Mouse (Mus musculus) spleen, adult 2 months (tissue): Measurements from ENCODE around the gene Rasal2. TPM values are rescaled to one million over a fixed set of nuclear protein-coding genes. Genes with fewer than 3 reads are reported as not detected.

Source experiments
- DNase-seq, 2 experiments: peaks; one replicate each; pipeline versions ENCODE4 v3.0.0 to v3.0.0-alpha.2; 2012 to 2021; ENCODE audit warnings: low spot score in 2 of 2, low read depth in 1 of 2
- H3K27ac ChIP-seq: fragments of 200-500 bp; 2 replicates; pipeline ENCODE4 v1.5.1; 2012; ENCODE audit warnings: low read length, inconsistent platforms; ENCODE audit not compliant: insufficient read depth
- H3K27me3 ChIP-seq: fragments of 200-500 bp; 2 replicates; pipeline ENCODE4 v1.6.1; 2012; ENCODE audit warnings: mild to moderate bottlenecking, moderate library complexity, low read length, inconsistent platforms; ENCODE audit not compliant: control insufficient read depth, insufficient read depth
- H3K36me3 ChIP-seq: fragments of 200-500 bp; 2 replicates; pipeline ENCODE4 v1.6.1; 2012; ENCODE audit warnings: mild to moderate bottlenecking, low read length, inconsistent platforms; ENCODE audit not compliant: control insufficient read depth, insufficient read depth
- H3K4me1 ChIP-seq: fragments of 200-500 bp; 2 replicates; pipeline ENCODE4 v1.6.1; 2011; ENCODE audit warnings: inconsistent platforms; ENCODE audit not compliant: control insufficient read depth, insufficient read depth, insufficient read length
- H3K4me3 ChIP-seq: fragments of 200-500 bp; 2 replicates; pipeline ENCODE4 v1.5.1; 2011; ENCODE audit warnings: mild to moderate bottlenecking, inconsistent platforms; ENCODE audit not compliant: insufficient read depth, insufficient read length; ENCODE audit errors: extremely low read depth
- CTCF ChIP-seq: fragments of 200-500 bp; IDR thresholded peaks from 2 replicates; pipeline ENCODE4 v1.5.1; 2011; ENCODE audit warnings: mild to moderate bottlenecking, inconsistent platforms; ENCODE audit not compliant: insufficient read depth, insufficient read length, insufficient replicate concordance; ENCODE audit errors: extremely low read depth
- POLR2A ChIP-seq: fragments of 200-500 bp; IDR thresholded peaks from 2 replicates; pipeline ENCODE4 v1.6.1; 2011; ENCODE audit warnings: low read depth, low read length, inconsistent platforms
- WGBS: fragments of 180-500 bp; shearing (Covaris S2); methylation state at CpG from one replicate; pipeline ENCODE4 v1.1.7; 2018; 5-methylcytosine and 5-hydroxymethylcytosine counted together
- polyA plus RNA-seq: library from polyadenylated mRNA; depleted of rRNA; stranded (reverse); fragments of >200 nt; gene quantifications from 2 replicates; pipeline ENCODE4 v1.2.3, GENCODE M21; 2012

The Rasal2 gene
- polyA plus RNA-seq, 1 experiment, result 1.1 TPM

DNA sequence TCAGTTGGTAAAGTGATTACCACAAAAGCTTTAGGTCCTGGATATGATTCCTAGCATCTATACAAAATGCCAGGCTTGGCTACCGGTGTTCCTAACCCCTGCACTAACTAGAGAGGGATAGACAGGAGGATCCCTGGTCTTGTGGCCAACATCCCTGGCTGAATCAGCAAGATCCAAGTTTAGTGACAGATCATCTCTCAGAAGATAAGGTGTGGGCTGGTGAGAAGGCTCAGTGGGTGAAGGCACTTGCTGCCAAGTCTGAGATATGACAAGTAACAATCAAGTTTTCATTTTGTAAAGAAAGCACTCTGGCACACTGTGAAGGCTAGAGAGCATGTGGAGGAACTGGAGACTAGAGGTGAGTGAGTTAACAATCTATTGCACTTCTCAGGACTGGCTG is 191.9 kb downstream of the Rasal2 start:
- Histone ChIP-seq H3K27ac (no peak overlapping the region), H3K36me3 (no peaks in the 10 kb centered on the region), H3K4me1 (no peaks in the 10 kb centered on the region), H3K27me3 (no peaks in the 10 kb centered on the region), H3K4me3 (no peak overlapping the region)
- 88% methylated on average over 1 of the region's 1 CpGs for WGBS
- no peak for DNase-seq
- TF ChIP-seq CTCF (no peak), POLR2A (no peak)

DNA sequence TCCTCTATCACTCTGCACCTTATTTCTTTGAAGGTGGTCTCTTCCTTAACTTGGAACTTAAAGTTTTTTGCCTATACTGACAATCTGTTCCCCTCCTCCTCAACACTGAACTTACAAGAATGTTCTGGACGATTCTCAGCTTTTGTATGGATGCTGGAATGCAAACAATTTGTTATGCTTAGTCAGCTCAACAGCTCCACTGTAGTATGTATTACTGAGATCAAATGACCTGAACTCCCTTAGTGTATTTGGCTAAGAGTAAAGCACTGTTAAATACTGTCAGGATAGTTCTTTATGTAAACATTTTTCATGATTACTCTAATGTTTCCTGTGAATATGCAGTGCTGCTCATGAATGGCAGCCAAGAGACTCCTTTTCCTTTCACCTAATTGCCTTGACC is 203.6 kb downstream of the Rasal2 start:
- Histone ChIP-seq H3K36me3 (no peaks in the 10 kb centered on the region), H3K27ac (no peak overlapping the region), H3K4me1 (no peaks in the 10 kb centered on the region), H3K4me3 (no peak overlapping the region), H3K27me3 (no peaks in the 10 kb centered on the region)
- 54% methylated on average over 1 of the region's 1 CpGs for WGBS
- DNase-seq, result no peak
- TF ChIP-seq CTCF (no peak), POLR2A (no peak)

- no peaks in the 10 kb centered on the region for H3K36me3 ChIP-seq
- no peaks in the 10 kb centered on the region for H3K27me3 ChIP-seq
- 89% methylated on average over 4 of the region's 4 CpGs for whole genome bisulfite sequencing
- no peaks in the 10 kb centered on the region for H3K4me1 ChIP-seq
- TF ChIP-seq CTCF (no peak), POLR2A (no peak)
- H3K27ac ChIP-seq, result no peak overlapping the region
- H3K4me3 ChIP-seq, result no peak overlapping the region
- no peak for DNase-seq
Measured at GRCm38 (mm10) chr1:157205685-157206084, 206.7 kb downstream of the Rasal2 start.

DNA sequence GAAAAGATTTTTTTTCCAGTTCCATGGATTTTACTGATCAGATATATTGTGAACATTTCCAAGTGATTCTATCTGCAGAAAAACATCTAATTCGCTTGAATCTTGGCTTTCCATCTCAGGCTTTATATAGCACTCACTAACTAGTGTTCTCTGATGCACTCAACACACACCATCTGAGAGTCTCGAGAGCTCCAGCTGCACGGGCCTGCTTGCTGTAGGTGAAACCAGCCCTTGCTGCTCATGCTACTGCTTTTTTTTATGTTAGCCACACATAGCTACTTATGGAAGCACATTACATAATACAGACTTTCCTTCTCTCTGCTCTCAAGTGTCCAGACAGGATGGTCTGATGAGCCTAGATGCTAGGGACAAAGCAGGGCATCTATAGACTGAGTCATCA is 229.4 kb downstream of the Rasal2 start:
- WGBS, result 86% methylated on average over 3 of the region's 3 CpGs
- Histone ChIP-seq H3K36me3 (no peaks in the 10 kb centered on the region), H3K27me3 (no peaks in the 10 kb centered on the region), H3K4me3 (no peak overlapping the region), H3K27ac (no peak overlapping the region), H3K4me1 (no peaks in the 10 kb centered on the region)
- no peak for DNase-seq
- TF ChIP-seq CTCF (no peak), POLR2A (no peak)

DNA sequence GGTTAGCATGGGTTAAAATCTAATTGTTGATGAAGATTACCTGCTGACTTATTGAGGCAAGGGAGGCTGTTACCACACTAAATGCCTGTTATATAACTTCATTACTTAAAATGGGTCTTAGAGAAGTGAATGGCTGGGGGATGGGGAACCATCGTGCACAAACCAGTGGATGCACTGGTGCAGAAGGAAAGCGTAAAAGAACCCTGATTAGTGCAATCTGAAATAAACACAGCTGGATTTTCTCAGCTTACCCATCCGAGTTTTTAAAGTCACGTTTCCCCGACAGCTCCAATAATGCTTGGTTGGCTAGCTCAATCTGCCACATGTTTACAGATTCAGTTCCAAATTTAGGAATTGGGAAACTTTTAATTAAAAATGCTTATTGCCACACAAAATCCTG is 230.0 kb downstream of the Rasal2 start:
- TF ChIP-seq CTCF, result no peak
- no peak for TF ChIP-seq POLR2A
- WGBS, result 84% methylated on average over 5 of the region's 5 CpGs
- no peak for DNase-seq
- no peaks in the 10 kb centered on the region for H3K36me3 ChIP-seq
- no peak overlapping the region for H3K27ac ChIP-seq
- no peaks in the 10 kb centered on the region for H3K4me1 ChIP-seq
- no peaks in the 10 kb centered on the region for H3K27me3 ChIP-seq
- no peak overlapping the region for H3K4me3 ChIP-seq

DNA sequence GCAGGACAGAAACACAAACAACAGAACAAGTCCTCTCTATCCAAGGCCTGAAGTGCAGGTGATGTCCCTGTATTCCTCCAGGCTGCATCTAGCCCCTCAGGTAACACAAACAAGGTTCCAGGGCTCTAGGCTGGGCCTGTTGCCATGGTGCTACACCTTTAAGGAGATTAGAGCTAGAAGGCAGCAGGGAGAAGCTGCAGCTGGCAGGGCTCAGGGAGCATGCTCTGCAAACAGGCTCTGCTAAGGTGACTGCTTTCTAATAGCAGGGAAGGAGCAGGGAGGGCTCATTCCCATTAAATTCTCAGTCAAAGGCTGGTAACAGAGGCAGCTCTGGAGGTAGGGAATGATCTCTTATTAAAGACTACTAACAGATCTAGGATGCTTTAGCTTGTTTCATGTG is 231.3 kb downstream of the Rasal2 start:
- no peaks in the 10 kb centered on the region for H3K36me3 ChIP-seq
- TF ChIP-seq POLR2A (no peak), CTCF (no peak)

DNA sequence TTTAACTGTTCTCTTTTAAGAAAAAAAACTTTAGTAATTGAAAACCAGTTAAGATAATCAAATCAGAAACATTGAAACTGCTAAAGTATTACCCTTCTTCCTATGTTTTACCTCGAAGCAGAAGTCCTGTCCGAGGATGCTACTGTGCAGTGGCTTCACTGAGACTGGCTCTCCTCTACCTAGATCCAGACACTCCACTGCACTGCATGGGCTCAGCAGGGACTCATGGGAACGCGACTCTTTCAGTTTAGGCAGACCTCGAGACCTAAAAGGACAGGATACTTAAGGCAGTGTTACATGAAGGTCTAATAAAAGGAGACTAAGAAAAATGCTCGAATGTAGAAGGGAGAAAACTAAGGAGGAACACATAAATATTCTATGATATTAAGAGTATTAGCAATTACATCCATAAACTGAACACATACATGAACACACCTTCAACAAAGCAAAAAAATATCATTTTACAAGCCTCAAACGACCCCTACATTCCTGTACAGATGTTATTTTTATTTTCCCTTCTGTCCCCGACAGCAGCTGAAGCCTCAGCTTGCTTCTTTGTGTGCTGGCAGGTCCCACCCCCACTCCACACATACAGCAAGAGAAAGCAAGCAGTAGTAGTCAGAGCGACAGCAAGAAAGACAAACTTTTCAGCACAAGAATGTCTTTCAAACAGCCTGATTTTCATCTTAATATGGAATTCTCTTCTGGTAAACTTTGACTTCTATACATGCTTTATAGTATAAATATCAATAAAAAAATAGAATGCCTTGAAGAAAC is 233.2 kb downstream of the Rasal2 start:
- no peak overlapping the region for H3K27ac ChIP-seq
- no peaks in the 10 kb centered on the region for H3K27me3 ChIP-seq
- no peak for TF ChIP-seq POLR2A
- TF ChIP-seq CTCF, result no peak
- no peak overlapping the region for H3K4me3 ChIP-seq
- H3K36me3 ChIP-seq, result no peaks in the 10 kb centered on the region
- 71% methylated on average over 9 of the region's 9 CpGs for WGBS
- no peaks in the 10 kb centered on the region for H3K4me1 ChIP-seq
- DNase-seq, result no peak

More for the DNA sequence above, 231.3 kb downstream of the Rasal2 start:
- no peak for DNase-seq
- H3K4me3 ChIP-seq, result no peak overlapping the region
- no peaks in the 10 kb centered on the region for H3K4me1 ChIP-seq
- H3K27ac ChIP-seq, result no peak overlapping the region
- H3K27me3 ChIP-seq, result no peaks in the 10 kb centered on the region
